Mouse (Mus musculus): Measurements from ENCODE around the gene Ampd2.
A peak's percentile ranks its signal among the peaks of the same experiment; 100 is the strongest.

The Ampd2 gene

DNA sequence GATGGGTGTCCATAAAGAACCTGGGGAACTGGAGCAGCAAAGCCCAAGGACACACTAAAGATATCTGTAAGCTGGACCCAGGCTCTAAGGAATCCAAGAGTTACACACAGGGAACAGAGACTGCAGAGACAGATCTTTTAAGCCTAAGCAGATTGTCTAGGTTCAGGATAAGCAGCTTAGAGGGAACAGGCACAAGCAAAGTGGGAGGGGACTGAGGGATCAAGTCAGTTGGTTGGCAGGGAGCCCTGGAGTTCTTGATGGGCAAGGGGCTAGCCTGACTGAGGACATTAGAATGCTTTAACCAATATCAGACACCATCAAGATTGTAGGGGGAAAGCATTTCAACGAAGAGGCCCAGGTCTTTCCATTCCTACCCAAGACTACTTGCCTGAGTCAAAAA is 7.7 kb upstream of the Ampd2 start:
- DNase-seq, result no peak

DNA sequence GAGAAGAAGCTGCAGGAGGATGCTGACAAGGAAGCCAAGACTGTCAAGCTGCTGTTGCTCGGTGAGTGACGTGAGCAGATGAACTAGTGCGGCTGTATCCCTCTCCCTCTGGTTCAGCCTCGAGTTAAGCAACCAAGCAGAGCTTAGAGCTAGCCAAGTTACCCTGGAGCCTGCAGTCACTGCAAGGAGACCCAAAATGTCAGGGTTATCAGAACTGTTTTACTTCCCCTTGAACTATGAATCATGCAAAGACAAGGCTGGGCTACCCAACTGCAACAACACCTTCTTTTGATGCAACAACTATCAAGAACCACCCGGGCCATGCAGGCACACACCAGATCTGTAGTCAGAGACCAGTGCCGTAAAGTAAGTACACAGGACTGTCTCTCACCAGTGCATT is 6.9 kb upstream of the Ampd2 start:
- no peak for DNase-seq

DNA sequence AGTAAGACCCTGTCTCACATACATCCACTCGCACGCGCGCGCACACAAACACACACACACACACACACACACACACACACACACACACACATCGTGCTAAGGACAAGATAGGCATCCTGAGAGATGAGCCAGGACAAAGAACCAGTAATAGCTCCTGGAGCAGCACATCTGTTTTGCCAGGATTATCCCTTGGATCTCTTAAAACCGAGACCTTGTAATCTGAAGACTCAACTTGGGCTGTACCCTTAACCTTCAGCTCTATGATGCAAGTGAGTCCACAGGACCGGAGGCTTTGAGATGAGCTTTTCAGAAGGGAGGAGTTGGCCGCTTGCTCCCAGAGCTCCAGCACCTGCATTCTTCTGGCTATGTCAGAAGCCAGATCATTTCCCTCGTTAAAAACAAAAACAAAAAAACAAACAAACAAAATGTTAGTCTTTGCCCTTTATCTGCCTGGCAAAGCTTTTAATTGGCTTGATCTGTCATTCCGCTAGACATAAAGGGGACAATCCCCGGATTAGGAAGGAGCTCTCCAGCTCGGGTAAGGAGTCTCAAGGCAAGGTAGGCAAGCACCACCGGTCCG is 6.2 kb upstream of the Ampd2 start, which contains the start of gene Gnat2:
Gene Gnat2, plus strand, starts transcription at position 254 of the 580 bp plus-strand sequence.
- no peak for DNase-seq

GRCm38 (mm10) chr3:108092030-108092429 is 5.6 kb upstream of the Ampd2 start:
- DNase-seq, result no peak

GRCm38 (mm10) chr3:108090561-108090960 is 4.1 kb upstream of the Ampd2 start:
- no peak for DNase-seq

DNA sequence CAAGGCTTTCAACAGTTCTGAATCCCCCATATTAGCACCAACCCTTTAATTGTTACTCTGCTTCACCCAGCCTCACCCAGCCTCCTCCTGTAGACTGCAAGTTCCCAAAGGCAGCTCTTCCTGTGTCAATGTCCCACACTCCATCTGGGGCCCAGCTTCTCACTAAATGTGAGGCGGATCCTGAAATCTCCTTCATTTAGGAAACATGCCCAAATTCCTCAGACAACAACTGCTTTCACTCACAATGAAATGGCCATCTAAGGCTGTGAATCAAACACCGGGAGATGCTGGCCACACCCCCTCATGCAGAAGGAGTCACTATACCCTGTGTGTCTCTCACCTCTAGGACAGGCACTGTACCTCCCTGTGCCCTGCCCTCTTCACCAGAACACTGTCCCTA is 3.5 kb upstream of the Ampd2 start:
- DNase-seq, result no peak

DNA sequence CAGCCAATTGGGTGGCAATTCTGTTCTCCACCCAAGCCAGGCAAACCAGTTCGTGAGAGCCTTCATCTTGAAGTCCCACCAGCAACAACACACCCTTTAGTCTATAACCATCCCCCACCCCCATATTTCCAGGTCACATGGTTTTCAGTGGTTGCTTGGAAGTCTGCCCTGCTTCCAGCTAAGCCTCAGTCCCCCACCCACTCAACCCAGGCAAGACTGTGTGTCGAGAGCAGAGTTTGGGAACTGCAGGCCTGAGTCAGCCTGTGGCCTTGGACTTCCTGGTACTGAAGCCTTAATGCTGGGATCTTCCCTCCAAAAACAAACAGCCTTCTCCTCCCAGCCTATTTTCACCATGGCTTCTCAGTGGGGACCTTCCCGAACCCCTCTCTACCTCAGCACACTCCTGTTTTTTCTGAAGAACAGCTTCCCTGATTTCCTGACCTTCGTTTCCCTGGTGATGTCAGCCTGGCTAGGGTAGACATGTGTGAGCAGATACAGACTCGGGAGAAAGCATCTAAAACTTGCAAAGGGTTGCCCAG is 2.5 kb upstream of the Ampd2 start:
- DNase-seq, result no peak

GRCm38 (mm10) chr3:108087329-108087728 is 878 bp upstream of the Ampd2 start:
- no peak for DNase-seq

DNA sequence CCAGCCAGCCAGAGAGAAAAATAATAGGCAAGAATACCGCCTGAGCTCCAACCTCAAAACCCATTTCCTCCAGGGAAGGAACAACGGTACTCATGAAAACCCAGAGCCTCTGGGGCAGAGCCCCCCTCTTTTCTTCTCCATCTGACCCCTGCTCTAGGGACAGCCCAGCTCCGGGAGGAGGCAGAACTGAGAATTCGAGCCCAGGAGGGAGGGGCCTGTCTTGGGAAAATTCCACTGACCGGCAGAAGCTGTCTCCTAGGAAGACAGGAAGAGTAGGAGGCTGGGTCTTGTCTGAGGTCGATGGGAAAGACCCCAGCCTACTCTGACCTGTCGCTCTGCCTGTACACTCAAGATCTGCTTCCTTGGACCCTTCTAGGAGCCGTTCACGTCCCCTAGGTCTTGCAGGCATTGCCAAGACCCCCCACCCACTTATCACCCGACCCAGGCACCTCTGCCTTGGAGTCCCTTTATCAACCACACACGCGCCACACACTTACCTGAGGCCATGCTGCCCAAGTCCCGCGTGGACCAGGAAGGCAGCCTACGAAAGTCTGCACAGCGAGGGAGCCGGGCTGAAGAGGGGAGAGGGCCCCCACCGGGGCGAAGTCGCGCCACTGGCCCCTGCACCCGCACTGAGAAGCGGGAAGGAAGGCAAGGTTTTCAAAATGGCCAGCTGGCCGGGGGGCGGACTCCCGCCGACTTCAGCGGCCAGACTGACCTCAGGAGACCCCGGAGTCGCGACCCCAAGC is 556 bp downstream of the Ampd2 start:
- DNase-seq, result peak; percentile 74 to 77

DNA sequence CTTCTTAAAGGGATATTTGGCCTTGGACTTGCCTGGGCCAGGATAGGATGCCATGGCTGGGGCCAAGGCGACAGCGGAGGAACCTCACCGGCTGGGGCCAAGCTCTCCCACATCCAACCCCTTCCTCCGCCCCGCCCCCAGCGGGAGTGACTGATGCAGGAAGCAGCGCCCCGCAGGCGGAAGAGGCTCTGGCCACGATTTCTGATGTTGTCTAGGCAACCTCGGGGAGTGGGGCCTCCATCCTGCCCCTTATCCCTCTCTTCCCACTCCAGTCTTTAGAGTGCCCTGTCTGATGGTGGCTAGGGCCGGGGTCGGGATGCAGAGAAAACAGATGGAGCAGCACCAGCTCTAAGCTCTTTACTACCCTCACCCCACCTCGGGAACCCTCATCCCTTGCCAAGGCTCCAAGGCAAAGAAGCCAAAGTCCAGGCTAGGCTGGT is 1.1 kb downstream of the Ampd2 start:
- DNase-seq, result peak; percentile 92 to 97

DNA sequence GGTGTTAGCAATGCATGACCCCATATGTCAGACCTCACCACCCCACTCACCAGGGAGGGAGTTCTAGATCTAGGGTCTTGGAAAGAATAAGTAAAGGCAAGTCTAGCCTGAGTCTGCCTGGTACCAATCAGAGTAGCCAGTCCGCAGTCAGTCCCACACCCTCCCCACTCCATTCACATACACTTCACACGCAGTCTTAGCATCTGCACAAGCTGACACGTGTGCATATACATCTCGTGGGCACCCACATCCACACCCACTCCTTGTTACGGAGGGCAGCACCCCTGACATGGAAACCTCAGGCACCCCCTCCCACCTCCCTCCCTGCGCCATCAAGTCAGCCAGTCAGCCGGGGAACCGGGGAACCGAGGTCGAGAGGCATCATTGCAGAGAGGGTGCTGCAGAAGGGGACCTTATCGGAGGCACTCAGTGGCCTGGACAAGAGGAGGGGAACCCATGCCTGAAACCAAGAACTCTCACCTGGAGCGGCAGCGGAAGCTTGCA is 1.6 kb downstream of the Ampd2 start:
- DNase-seq, result no peak

DNA sequence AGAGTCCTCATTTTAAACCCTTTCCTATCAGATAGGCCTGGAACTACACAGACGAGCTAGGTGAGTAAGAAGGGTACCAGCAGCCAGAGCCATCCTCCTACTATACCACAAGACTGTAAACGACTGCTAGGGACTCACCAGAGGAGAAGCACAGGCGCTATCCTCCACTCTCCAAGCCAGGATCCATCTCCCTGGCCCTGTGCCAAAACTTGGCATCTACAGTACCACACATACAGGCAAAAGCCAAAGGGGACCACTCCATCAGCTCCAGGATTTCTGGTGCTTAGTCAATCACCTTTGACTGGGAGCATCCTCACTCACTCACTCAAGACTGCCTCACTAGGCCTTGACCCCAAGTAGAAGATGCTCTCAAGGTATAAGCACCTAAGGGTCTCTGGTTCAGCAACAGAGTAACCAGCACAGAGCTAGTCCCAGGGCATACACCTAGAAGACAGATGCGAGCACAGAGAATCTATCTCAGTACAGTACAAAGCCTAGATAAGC is 2.5 kb downstream of the Ampd2 start:
- DNase-seq, result peak; percentile 58 to 65

GRCm38 (mm10) chr3:108083161-108083560 is 3.3 kb downstream of the Ampd2 start:
- no peak for DNase-seq

GRCm38 (mm10) chr3:108082251-108082875 is 4.1 kb downstream of the Ampd2 start:
- DNase-seq, result no peak

DNA sequence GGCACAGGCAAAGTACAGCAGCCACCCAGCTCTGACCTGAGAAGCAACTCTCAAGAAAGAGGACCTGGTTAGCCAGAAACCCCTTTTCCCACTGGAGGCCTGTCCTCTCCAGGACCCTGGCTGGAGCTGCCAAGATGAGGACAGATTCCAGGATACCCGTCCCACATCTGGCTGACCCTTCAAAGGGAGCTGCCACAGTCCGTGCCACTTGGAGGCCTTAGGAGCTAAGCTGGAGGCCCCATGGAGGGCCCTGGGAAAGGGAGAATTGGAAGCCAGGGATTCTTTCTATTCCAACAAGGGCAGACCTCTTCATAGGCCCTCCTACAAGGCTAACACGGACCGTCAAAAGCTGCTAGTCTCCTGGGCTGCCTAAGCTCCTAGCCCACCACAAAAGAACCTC is 4.8 kb downstream of the Ampd2 start:
- DNase-seq, result no peak

GRCm38 (mm10) chr3:108076836-108077235 is 9.6 kb downstream of the Ampd2 start:
- no peak for DNase-seq

GRCm38 (mm10) chr3:108072983-108073569 is 13.4 kb downstream of the Ampd2 start:
- DNase-seq, result no peak

GRCm38 (mm10) chr3:108070295-108071293 is 15.9 kb downstream of the Ampd2 start:
- peak; percentile 73 to 79 for DNase-seq

- no peak for DNase-seq
These were observed 17.1 kb downstream of the Ampd2 start for GRCm38 (mm10) chr3:108069231-108069870.

DNA sequence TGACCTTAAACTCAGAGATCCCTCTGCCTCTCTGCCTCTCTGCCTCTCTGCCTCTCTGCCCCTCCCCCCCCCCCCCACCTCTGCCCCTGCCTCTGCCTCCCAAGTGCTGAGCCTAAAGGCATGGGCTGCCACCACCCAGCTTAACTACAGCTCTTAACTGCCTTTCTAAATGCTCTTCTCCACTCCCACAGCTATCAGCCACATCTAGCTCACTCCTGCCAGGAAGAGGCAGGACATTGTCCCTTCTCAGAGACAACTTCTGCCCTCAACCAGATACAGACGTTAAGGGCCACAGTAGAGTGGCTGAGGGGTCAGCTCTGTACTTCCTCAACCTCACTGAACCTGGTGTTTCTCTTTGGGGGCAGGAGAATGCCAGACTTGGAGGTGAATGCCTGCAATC is 17.6 kb downstream of the Ampd2 start:
- no peak for DNase-seq

- no peak for DNase-seq
These were observed 19.0 kb downstream of the Ampd2 start for GRCm38 (mm10) chr3:108067370-108067934.
